Mouse (Mus musculus): ENCODE measurements around the gene Cyp4a32. TPM values are rescaled to one million over a fixed set of nuclear protein-coding genes. Genes with fewer than 3 reads are reported as not detected.

Gene Cyp4a32
- polyA plus RNA-seq, 1 experiment from 2014 or later, result not detected

- H3K27me3 ChIP-seq, result no peaks in the 10 kb centered on the region
- no peaks in the 10 kb centered on the region for H3K9me3 ChIP-seq (replicated peaks)
- H3K36me3 ChIP-seq, result no peaks in the 10 kb centered on the region
- WGBS, result 2% methylated on average over 34 of the region's 34 CpGs
- peak overlapping the region; percentile 77 for H3K4me2 ChIP-seq
- ATAC-seq (replicated peaks; ENCODE audit: insufficient number of reproducible peaks, insufficient read depth, low FRiP score, low read depth), result peak; percentile 50
- peaks cover 3% of the 10 kb centered on the region; the same call in 1 of the 2 replicates for H3K4me1 ChIP-seq (replicated peaks)
- H3K9ac ChIP-seq, result peak overlapping the region; percentile 7
- peak overlapping the region; percentile 41 for H3K4me3 ChIP-seq
- H3K27ac ChIP-seq, result no peak overlapping the region
Observed at GRCm38 (mm10) chr4:115657104-115657866, 56.5 kb downstream of the Cyp4a32 start.

- Histone ChIP-seq H3K27me3 (no peaks in the 10 kb centered on the region), H3K27ac (no peak overlapping the region), H3K4me3 (peak overlapping the region; percentile 41; the same call in 1 of the 2 replicates), H3K36me3 (no peaks in the 10 kb centered on the region), H3K4me1 (replicated peaks) (peaks cover 3% of the 10 kb centered on the region; the same call in 1 of the 2 replicates), H3K9me3 (replicated peaks) (no peaks in the 10 kb centered on the region), H3K9ac (no peak overlapping the region), H3K4me2 (peak overlapping the region; percentile 77)
- ATAC-seq (replicated peaks; ENCODE audit: insufficient number of reproducible peaks, insufficient read depth, low FRiP score, low read depth), result no peak
Observed at GRCm38 (mm10) chr4:115657867-115658249, 57.1 kb downstream of the Cyp4a32 start.

DNA sequence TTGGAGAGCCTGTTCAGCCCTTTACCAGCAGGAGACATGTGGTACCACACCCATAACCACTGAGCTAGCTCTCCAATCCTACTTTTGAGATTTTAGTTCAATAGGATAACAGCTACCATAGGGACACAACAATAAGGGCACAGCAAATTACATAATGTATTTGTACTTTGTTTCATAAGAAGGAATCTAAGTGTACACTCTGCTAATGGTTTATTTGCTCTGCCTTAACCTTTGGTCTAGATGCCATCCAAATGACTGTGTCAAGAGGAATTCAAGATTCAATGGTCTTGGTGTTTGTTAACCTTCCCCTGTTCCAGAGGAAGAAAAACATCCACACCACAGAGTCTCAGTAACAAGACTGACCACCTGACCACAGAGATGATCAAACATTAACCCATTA lies 58.4 kb downstream of the Cyp4a32 start:
- Histone ChIP-seq H3K4me1 (replicated peaks) (peaks cover 3% of the 10 kb centered on the region; the same call in 1 of the 2 replicates), H3K27me3 (no peaks in the 10 kb centered on the region), H3K4me3 (no peak overlapping the region), H3K27ac (no peak overlapping the region), H3K36me3 (no peaks in the 10 kb centered on the region), H3K9me3 (replicated peaks) (no peaks in the 10 kb centered on the region), H3K9ac (no peak overlapping the region), H3K4me2 (no peak overlapping the region)
- ATAC-seq (replicated peaks; ENCODE audit: insufficient number of reproducible peaks, insufficient read depth, low FRiP score, low read depth), result no peak

Other genes starting within 250 kb of the Cyp4a32 start
- not detected in 2 replicates for gene Cyp4a12b, start 189.3 kb upstream of the Cyp4a32 start, polyA plus RNA-seq (2015; fragmentation: Nextera tagmentation; extraction: Ambion mirVana)
- gene Cyp4a30b, start 148.4 kb upstream of the Cyp4a32 start, polyA plus RNA-seq (2015; fragmentation: Nextera tagmentation; extraction: Ambion mirVana), result not detected in 2 replicates
- gene Cyp4a14, start 104.8 kb upstream of the Cyp4a32 start, polyA plus RNA-seq (2015; fragmentation: Nextera tagmentation; extraction: Ambion mirVana), result not detected in 2 replicates
- not detected in 2 replicates for gene Cyp4a10, start 82.7 kb upstream of the Cyp4a32 start, polyA plus RNA-seq (2015; fragmentation: Nextera tagmentation; extraction: Ambion mirVana)
- not detected in 2 replicates for gene Cyp4a31, start 37.3 kb upstream of the Cyp4a32 start, polyA plus RNA-seq (2015; fragmentation: Nextera tagmentation; extraction: Ambion mirVana)
- 3.4 and 4.5 TPM in 2 replicates for gene Cyp4b1, start 46.8 kb downstream of the Cyp4a32 start, polyA plus RNA-seq (2015; fragmentation: Nextera tagmentation; extraction: Ambion mirVana)
- 21.2 and 27.3 TPM in 2 replicates for gene Efcab14, start 136.8 kb downstream of the Cyp4a32 start, polyA plus RNA-seq (2015; fragmentation: Nextera tagmentation; extraction: Ambion mirVana)
- gene Tex38, start 180.0 kb downstream of the Cyp4a32 start, polyA plus RNA-seq (2015; fragmentation: Nextera tagmentation; extraction: Ambion mirVana), result 0.48 TPM in 1 of 2 replicates, not detected in the other
- gene Atpaf1, start 183.8 kb downstream of the Cyp4a32 start, polyA plus RNA-seq (2015; fragmentation: Nextera tagmentation; extraction: Ambion mirVana), result 64.7 and 69.3 TPM in 2 replicates
- 8.1 and 11.0 TPM in 2 replicates for gene Mob3c, start 227.1 kb downstream of the Cyp4a32 start, polyA plus RNA-seq (2015; fragmentation: Nextera tagmentation; extraction: Ambion mirVana)
- gene Mknk1, start 238.2 kb downstream of the Cyp4a32 start, polyA plus RNA-seq (2015; fragmentation: Nextera tagmentation; extraction: Ambion mirVana), result 17.3 and 26.9 TPM in 2 replicates